Mouse (Mus musculus) layer of hippocampus, adult 2 months (tissue): Measurements from ENCODE around the gene Gm10985. TPM values are rescaled to one million over a fixed set of nuclear protein-coding genes. Genes with fewer than 3 reads are reported as not detected.
A peak's percentile ranks its signal among the peaks of the same experiment; 100 is the strongest.

Experiments
- DNase-seq, 2 experiments: peaks; one replicate each; pipeline ENCODE4 v3.0.0; 2022; ENCODE audit warnings: low spot score in 2 of 2
- H3K27ac ChIP-seq: fragments of 200-600 bp; 2 replicates; pipeline ENCODE4 v1.8.1; 2022
- H3K4me3 ChIP-seq: fragments of 200-600 bp; 2 replicates; pipeline ENCODE4 v1.8.1; 2022; ENCODE audit warnings: mild to moderate bottlenecking
- CTCF ChIP-seq: fragments of 200-600 bp; conservative IDR thresholded peaks from 2 replicates; pipeline ENCODE4 v1.8.1; 2022; ENCODE audit warnings: antibody characterized with exemption, mild to moderate bottlenecking, moderate library complexity
- long read RNA-seq, 2 experiments: library from polyadenylated mRNA; stranded (forward); transcript quantifications; one replicate each; pipeline ENCODE4 v2.0.0; 2021; ENCODE audit warnings: borderline mapping rate in 2 of 2
- total RNA-seq, 2 experiments: library from RNA; stranded (reverse); gene quantifications; 2 replicates each; pipeline ENCODE4 v1.2.3; 2021

Gene Gm10985
- not detected for total RNA-seq
- long read RNA-seq, experiment 1, result 0 reads
- long read RNA-seq, experiment 2, result 0 reads

GRCm38 (mm10) chr3:53844786-53845185 is at the start of gene Gm10985:
Gm10985 (plus strand) TSS chr3:53845086.
- no peak for DNase-seq
- Histone ChIP-seq H3K4me3 (no peak within 1 kb of the TSS), H3K27ac (peak within 1 kb of the TSS; percentile 20; the same call in 1 of the 2 replicates)
- TF ChIP-seq CTCF, result no peak

- Histone ChIP-seq H3K4me3 (no peak overlapping the region), H3K27ac (no peak overlapping the region)
- DNase-seq, result no peak
- TF ChIP-seq CTCF, result no peak
These were observed 48.0 kb upstream of the Gm10985 start for GRCm38 (mm10) chr3:53796933-53797332.

- H3K27ac ChIP-seq, result peak overlapping the region; percentile 28
- H3K4me3 ChIP-seq, result no peak overlapping the region
- no peak for TF ChIP-seq CTCF
- DNase-seq, result peak in 1 of 2 experiments; percentile 37
These were observed 45.2 kb upstream of the Gm10985 start for GRCm38 (mm10) chr3:53799671-53800070.

GRCm38 (mm10) chr3:53813421-53813977 is 31.4 kb upstream of the Gm10985 start:
- TF ChIP-seq CTCF, result no peak
- DNase-seq, result no peak
- no peak overlapping the region for H3K4me3 ChIP-seq
- H3K27ac ChIP-seq, result no peak overlapping the region

- no peak overlapping the region for H3K27ac ChIP-seq
- DNase-seq, result no peak
- no peak for TF ChIP-seq CTCF
These were observed 10.6 kb upstream of the Gm10985 start for GRCm38 (mm10) chr3:53834238-53834637.

GRCm38 (mm10) chr3:53846206-53846928 is 1.5 kb downstream of the Gm10985 start:
- H3K4me3 ChIP-seq, result no peak overlapping the region
- no peak for DNase-seq
- TF ChIP-seq CTCF, result no peak
- peak overlapping the region; percentile 20; the same call in 1 of the 2 replicates for H3K27ac ChIP-seq

More at GRCm38 (mm10) chr3:53834238-53834637, 10.6 kb upstream of the Gm10985 start:
- no peak overlapping the region for H3K4me3 ChIP-seq

GRCm38 (mm10) chr3:53847726-53848125 is 2.8 kb downstream of the Gm10985 start:
- no peak for TF ChIP-seq CTCF
- DNase-seq, result no peak
- H3K4me3 ChIP-seq, result no peak overlapping the region
- H3K27ac ChIP-seq, result no peak overlapping the region

GRCm38 (mm10) chr3:53848262-53848661 is 3.4 kb downstream of the Gm10985 start:
- Histone ChIP-seq H3K4me3 (no peak overlapping the region), H3K27ac (no peak overlapping the region)
- no peak for DNase-seq
- TF ChIP-seq CTCF, result no peak

- TF ChIP-seq CTCF, result no peak
- H3K27ac ChIP-seq, result no peak overlapping the region
- no peak overlapping the region for H3K4me3 ChIP-seq
- no peak for DNase-seq
These were observed 9.4 kb downstream of the Gm10985 start for GRCm38 (mm10) chr3:53854261-53854660.

- TF ChIP-seq CTCF, result no peak
- DNase-seq, result no peak
- H3K27ac ChIP-seq, result no peak overlapping the region
- no peak overlapping the region for H3K4me3 ChIP-seq
These were observed 9.9 kb downstream of the Gm10985 start for GRCm38 (mm10) chr3:53854831-53855230.

GRCm38 (mm10) chr3:53863383-53864220 is 18.7 kb downstream of the Gm10985 start, which contains the start of gene Ufm1:
Ufm1 (minus strand) TSS chr3:53863830.
- peak; percentile 94 to 97 for DNase-seq
- Histone ChIP-seq H3K27ac (peak within 1 kb of the TSS; percentile 98), H3K4me3 (peak within 1 kb of the TSS; percentile 82)
- TF ChIP-seq CTCF, result peak; percentile 8; the same call in 1 of the 2 replicates

- no peak overlapping the region for H3K27ac ChIP-seq
- no peak overlapping the region for H3K4me3 ChIP-seq
- TF ChIP-seq CTCF, result no peak
- DNase-seq, result no peak
These were observed 23.3 kb downstream of the Gm10985 start for GRCm38 (mm10) chr3:53868212-53868611.

- no peak for DNase-seq
- Histone ChIP-seq H3K4me3 (no peak overlapping the region), H3K27ac (no peak overlapping the region)
- TF ChIP-seq CTCF, result no peak
These were observed 24.4 kb downstream of the Gm10985 start for GRCm38 (mm10) chr3:53869263-53869662.
